In genomic region chr12:30352393-30352792, GRCm38 (mm10) we compare ENCODE assay signal across 23 mouse cellular contexts. TPM values are rescaled to one million over a fixed set of nuclear protein-coding genes. Genes with fewer than 3 reads are reported as not detected.
DNase-seq lines count a peak whose midpoint lies in the region; ATAC-seq and TF ChIP-seq lines count a peak whose summit lies in the region.
"Had no signal": no experiment of that assay in that cellular context is flagged by ENCODE, and none has a peak within 500 bp of the region (broad histone marks: within the 10 kb centered on the region; RNA-seq: fewer than 3 reads in every experiment).

No protein-coding gene starts in this region.

- no peaks in the 10 kb centered on the region for H3K4me1 ChIP-seq in kidney, embryonic 14.5 days (ENCODE audit: control insufficient read depth, insufficient read depth, low read length)
- no peaks in the 10 kb centered on the region for H3K4me1 ChIP-seq in kidney, postnatal 0 days (replicated peaks; ENCODE audit: insufficient read depth, low read length)
- H3K4me1 ChIP-seq in midbrain, embryonic 16.5 days (ENCODE audit: control insufficient read depth, insufficient read depth, low read length): no peaks in the 10 kb centered on the region
- 0 out of 2 replicates have a peak, but pooled peaks cover 2% of the 10 kb centered on the region for H3K4me1 ChIP-seq in midbrain, embryonic 13.5 days (replicated peaks)
- H3K4me1 ChIP-seq: forebrain, embryonic 12.5 days; forebrain, embryonic 15.5 days; heart, embryonic 10.5 days; hindbrain, embryonic 12.5 days; hindbrain, embryonic 15.5 days had no signal

- no peak for TF ChIP-seq CTCF in kidney, postnatal 0 days (IDR thresholded peaks at IDR 0.05; ENCODE audit: low read depth)

- H3K4me2 ChIP-seq in kidney, embryonic 14.5 days (replicated peaks; ENCODE audit: low read depth, low read length): no peak overlapping the region
- no peak overlapping the region for H3K4me2 ChIP-seq in kidney, postnatal 0 days (ENCODE audit: low read length)
- no peak overlapping the region for H3K4me2 ChIP-seq in midbrain, embryonic 16.5 days (ENCODE audit: low read length)
- H3K4me2 ChIP-seq in midbrain, embryonic 13.5 days (replicated peaks): no peak overlapping the region
- H3K4me2 ChIP-seq: embryonic facial prominence, embryonic 12.5 days; forebrain, embryonic 12.5 days; forebrain, embryonic 15.5 days; hindbrain, embryonic 12.5 days; hindbrain, embryonic 15.5 days had no signal

- H3K27ac ChIP-seq in kidney, embryonic 14.5 days (ENCODE audit: low read depth, low read length): no peak overlapping the region
- H3K27ac ChIP-seq in kidney, postnatal 0 days: no peak overlapping the region
- no peak overlapping the region for H3K27ac ChIP-seq in midbrain, embryonic 16.5 days (ENCODE audit: low read length)
- no peak overlapping the region for H3K27ac ChIP-seq in midbrain, embryonic 13.5 days
- H3K27ac ChIP-seq: embryonic facial prominence, embryonic 12.5 days; forebrain, embryonic 12.5 days; forebrain, embryonic 15.5 days; heart, adult 2 months; heart, embryonic 10.5 days; hindbrain, embryonic 12.5 days; hindbrain, embryonic 15.5 days had no signal

- no peaks in the 10 kb centered on the region for H3K27me3 ChIP-seq in kidney, embryonic 14.5 days (ENCODE audit: control insufficient read depth, insufficient read depth, low read length)
- no peaks in the 10 kb centered on the region for H3K27me3 ChIP-seq in kidney, postnatal 0 days (ENCODE audit: insufficient read depth, low read length)
- no peaks in the 10 kb centered on the region for H3K27me3 ChIP-seq in midbrain, embryonic 16.5 days (ENCODE audit: control insufficient read depth, insufficient read depth, low read depth, low read length)
- H3K27me3 ChIP-seq in midbrain, embryonic 13.5 days: no peaks in the 10 kb centered on the region
- H3K27me3 ChIP-seq: embryonic facial prominence, embryonic 12.5 days; forebrain, embryonic 12.5 days; forebrain, embryonic 15.5 days; hindbrain, embryonic 12.5 days; hindbrain, embryonic 15.5 days had no signal

- WGBS in kidney, embryonic 14.5 days: 64% methylated on average over 2 of the region's 2 CpGs
- 43% methylated on average over 2 of the region's 2 CpGs for WGBS in kidney, postnatal 0 days
- WGBS in midbrain, embryonic 16.5 days: 56% methylated on average over 2 of the region's 2 CpGs
- WGBS in midbrain, embryonic 13.5 days: 51% methylated on average over 2 of the region's 2 CpGs

- H3K9me3 ChIP-seq in kidney, embryonic 14.5 days (ENCODE audit: control insufficient read depth, low read length): no peaks in the 10 kb centered on the region
- no peaks in the 10 kb centered on the region for H3K9me3 ChIP-seq in kidney, postnatal 0 days (replicated peaks; ENCODE audit: low read length)
- no peaks in the 10 kb centered on the region for H3K9me3 ChIP-seq in midbrain, embryonic 16.5 days (replicated peaks; ENCODE audit: control insufficient read depth, low read length, poor library complexity, severe bottlenecking)
- H3K9me3 ChIP-seq in midbrain, embryonic 13.5 days: no peaks in the 10 kb centered on the region
- H3K9me3 ChIP-seq: embryonic facial prominence, embryonic 12.5 days; forebrain, embryonic 12.5 days; forebrain, embryonic 15.5 days; heart, embryonic 10.5 days; hindbrain, embryonic 12.5 days; hindbrain, embryonic 15.5 days had no signal

- no peak overlapping the region for H3K9ac ChIP-seq in kidney, embryonic 14.5 days (ENCODE audit: low read depth, low read length)
- H3K9ac ChIP-seq in kidney, postnatal 0 days (ENCODE audit: low read depth, low read length): no peak overlapping the region
- no peak overlapping the region for H3K9ac ChIP-seq in midbrain, embryonic 16.5 days (ENCODE audit: low read depth, low read length)
- H3K9ac ChIP-seq in midbrain, embryonic 13.5 days (replicated peaks): no peak overlapping the region
- H3K9ac ChIP-seq: embryonic facial prominence, embryonic 12.5 days; forebrain, embryonic 12.5 days; forebrain, embryonic 15.5 days; hindbrain, embryonic 12.5 days; hindbrain, embryonic 15.5 days had no signal

- peak; percentile 18 for DNase-seq in embryo, embryonic 11 days
- no peak for DNase-seq in embryo, embryonic 10.5 days (ENCODE audit: low spot score)
- DNase-seq in kidney, adult 11 months: no peak
- peak; percentile 61 for DNase-seq in kidney, postnatal 0 days (ENCODE audit: low spot score)
- DNase-seq in kidney, postnatal 4 days: no peak
- DNase-seq: adrenal gland, postnatal 10 days; adrenal gland, postnatal 36 days; cerebellum, adult 18-20 months; cerebellum, adult 9-10 months; cerebellum, postnatal 14 days; gastrocnemius, postnatal 25 days; heart, adult 2 months had no signal

- H3K36me3 ChIP-seq in kidney, embryonic 14.5 days (ENCODE audit: control insufficient read depth, insufficient read depth, low read length): no peaks in the 10 kb centered on the region
- no peaks in the 10 kb centered on the region for H3K36me3 ChIP-seq in kidney, postnatal 0 days (ENCODE audit: insufficient read depth, low read length)
- no peaks in the 10 kb centered on the region for H3K36me3 ChIP-seq in midbrain, embryonic 16.5 days (ENCODE audit: control insufficient read depth, insufficient read depth, low read length)
- no peaks in the 10 kb centered on the region for H3K36me3 ChIP-seq in midbrain, embryonic 13.5 days
- H3K36me3 ChIP-seq: embryonic facial prominence, embryonic 12.5 days; forebrain, embryonic 12.5 days; forebrain, embryonic 15.5 days; heart, embryonic 10.5 days; hindbrain, embryonic 12.5 days; hindbrain, embryonic 15.5 days had no signal

- no peak overlapping the region for H3K4me3 ChIP-seq in kidney, embryonic 14.5 days (ENCODE audit: low read length)
- no peak overlapping the region for H3K4me3 ChIP-seq in kidney, postnatal 0 days (replicated peaks; ENCODE audit: low read depth, low read length)
- no peak overlapping the region for H3K4me3 ChIP-seq in midbrain, embryonic 16.5 days (ENCODE audit: low read depth, low read length)
- H3K4me3 ChIP-seq in midbrain, embryonic 13.5 days (replicated peaks): no peak overlapping the region
- H3K4me3 ChIP-seq: embryonic facial prominence, embryonic 12.5 days; erythroblast, embryonic 14.5 days; forebrain, embryonic 12.5 days; forebrain, embryonic 15.5 days; heart, adult 2 months; heart, embryonic 10.5 days; hindbrain, embryonic 12.5 days; hindbrain, embryonic 15.5 days had no signal

- ATAC-seq in kidney, embryonic 14.5 days (ENCODE audit: low FRiP score, low TSS enrichment): peak; percentile 60; the same call in 1 of the 2 replicates
- ATAC-seq in kidney, postnatal 0 days (replicated peaks; ENCODE audit: low FRiP score, low read depth): no peak
- ATAC-seq in midbrain, embryonic 16.5 days: peak; percentile 42; the same call in 1 of the 2 replicates
- ATAC-seq in midbrain, embryonic 13.5 days: no peak
- ATAC-seq: activated CD4-positive, CD25-positive, alpha-beta regulatory T cell, adult 4 months; forebrain, embryonic 15.5 days had no signal

RNA-seq across cellular contexts. Expression of gene Sntg2, which starts 20.8 kb away (rescaled TPM):
- 2.2 and 2.9 TPM in 2 replicates for polyA plus RNA-seq in kidney, embryonic 14.5 days (2014; fragmentation: Nextera tagmentation; extraction: Ambion mirVana)
- polyA plus RNA-seq in kidney, postnatal 0 days (2015; fragmentation: Nextera tagmentation; extraction: Ambion mirVana): 5.8 and 6.2 TPM in 2 replicates
- polyA plus RNA-seq in midbrain, embryonic 16.5 days (2015; fragmentation: Nextera tagmentation; extraction: Ambion mirVana): 5.1 and 8.2 TPM in 2 replicates
- 2.2 and 3.6 TPM in 2 replicates for polyA plus RNA-seq in midbrain, embryonic 13.5 days (2015; fragmentation: Nextera tagmentation; extraction: Ambion mirVana)
- polyA plus RNA-seq: erythroblast, embryonic 14.5 days had no signal

Comparison
In these comparisons a context has a peak if more than half of its experiments do, and no peak if none do; other contexts are left out.
1. DNase-seq: peak in embryo, embryonic 11 days (single experiment) and kidney, postnatal 0 days (single experiment); none in embryo, embryonic 10.5 days (single experiment), kidney, adult 11 months (single experiment) and kidney, postnatal 4 days (0 of 2).
2. ATAC-seq: peak in kidney, embryonic 14.5 days (single experiment) and midbrain, embryonic 16.5 days (single experiment); none in kidney, postnatal 0 days (single experiment) and midbrain, embryonic 13.5 days (single experiment).